In genomic region chr10:86781641-86782040, GRCm38 (mm10) we compare ENCODE assay signal across 19 mouse cellular contexts. TPM values are rescaled to one million over a fixed set of nuclear protein-coding genes. Genes with fewer than 3 reads are reported as not detected.
DNase-seq lines count a peak whose midpoint lies in the region; ATAC-seq and TF ChIP-seq lines count a peak whose summit lies in the region.
"Had no signal": no experiment of that assay in that cellular context is flagged by ENCODE, and none has a peak within 500 bp of the region (broad histone marks: within the 10 kb centered on the region; RNA-seq: fewer than 3 reads in every experiment).

No protein-coding gene starts in this region.

- no peak overlapping the region for H3K4me2 ChIP-seq in heart, embryonic 15.5 days
- H3K4me2 ChIP-seq in midbrain, embryonic 11.5 days: no peak overlapping the region
- H3K4me2 ChIP-seq in midbrain, embryonic 13.5 days (replicated peaks): peak overlapping the region; percentile 23; the same call in 1 of the 2 replicates
- peak overlapping the region; percentile 21; the same call in 1 of the 2 replicates for H3K4me2 ChIP-seq in stomach, postnatal 0 days (replicated peaks; ENCODE audit: low read depth)
- H3K4me2 ChIP-seq: liver, embryonic 13.5 days had no signal

- 0 out of 2 replicates have a peak overlapping the region, but pooled peaks have one; percentile 20 for H3K27ac ChIP-seq in heart, embryonic 15.5 days
- H3K27ac ChIP-seq in midbrain, embryonic 11.5 days (ENCODE audit: low read depth, low read length): no peak overlapping the region
- no peak overlapping the region for H3K27ac ChIP-seq in midbrain, embryonic 10.5 days (replicated peaks)
- no peak overlapping the region for H3K27ac ChIP-seq in midbrain, embryonic 13.5 days
- H3K27ac ChIP-seq in stomach, postnatal 0 days (replicated peaks): no peak overlapping the region
- H3K27ac ChIP-seq: heart, adult 2 months; liver, embryonic 13.5 days; neural tube, embryonic 15.5 days had no signal

- H3K27me3 ChIP-seq in heart, embryonic 15.5 days: no peaks in the 10 kb centered on the region
- H3K27me3 ChIP-seq in midbrain, embryonic 11.5 days (ENCODE audit: control insufficient read depth, insufficient read depth, low read length): peaks cover 9% of the 10 kb centered on the region
- peaks cover 32% of the 10 kb centered on the region for H3K27me3 ChIP-seq in midbrain, embryonic 10.5 days (ENCODE audit: low read depth, poor library complexity, severe bottlenecking)
- H3K27me3 ChIP-seq in midbrain, embryonic 13.5 days: peaks cover 11% of the 10 kb centered on the region; the same call in 1 of the 2 replicates
- H3K27me3 ChIP-seq in stomach, postnatal 0 days (ENCODE audit: control insufficient read depth, insufficient read depth, low read length): no peaks in the 10 kb centered on the region
- H3K27me3 ChIP-seq: liver, embryonic 13.5 days; neural tube, embryonic 15.5 days had no signal

- H3K9ac ChIP-seq in heart, embryonic 15.5 days: no peak overlapping the region
- 0 out of 2 replicates have a peak overlapping the region, but pooled peaks have one; percentile 6 for H3K9ac ChIP-seq in midbrain, embryonic 11.5 days (ENCODE audit: low read length)
- 0 out of 2 replicates have a peak overlapping the region, but pooled peaks have one; percentile 16 for H3K9ac ChIP-seq in midbrain, embryonic 13.5 days (replicated peaks)
- peak overlapping the region; percentile 18; the same call in 1 of the 2 replicates for H3K9ac ChIP-seq in stomach, postnatal 0 days (ENCODE audit: low read length)
- H3K9ac ChIP-seq: liver, embryonic 13.5 days; neural tube, embryonic 15.5 days had no signal

- 59% methylated on average over 5 of the region's 5 CpGs for WGBS in heart, embryonic 15.5 days
- WGBS in midbrain, embryonic 11.5 days: 23% methylated on average over 5 of the region's 5 CpGs
- WGBS in midbrain, embryonic 10.5 days: 24% methylated on average over 5 of the region's 5 CpGs
- 26% methylated on average over 5 of the region's 5 CpGs for WGBS in midbrain, embryonic 13.5 days
- 53% methylated on average over 5 of the region's 5 CpGs for WGBS in stomach, postnatal 0 days

- H3K36me3 ChIP-seq in heart, embryonic 15.5 days: no peaks in the 10 kb centered on the region
- H3K36me3 ChIP-seq in midbrain, embryonic 11.5 days (ENCODE audit: control insufficient read depth, insufficient read depth, low read length): no peaks in the 10 kb centered on the region
- no peaks in the 10 kb centered on the region for H3K36me3 ChIP-seq in midbrain, embryonic 10.5 days
- H3K36me3 ChIP-seq in midbrain, embryonic 13.5 days: no peaks in the 10 kb centered on the region
- H3K36me3 ChIP-seq in stomach, postnatal 0 days (ENCODE audit: control insufficient read depth, insufficient read depth, low read length): no peaks in the 10 kb centered on the region
- H3K36me3 ChIP-seq: liver, embryonic 13.5 days; neural tube, embryonic 15.5 days had no signal

- no peak overlapping the region for H3K4me3 ChIP-seq in heart, embryonic 15.5 days
- H3K4me3 ChIP-seq in midbrain, embryonic 11.5 days (ENCODE audit: low read depth, low read length): no peak overlapping the region
- H3K4me3 ChIP-seq in midbrain, embryonic 10.5 days: no peak overlapping the region
- H3K4me3 ChIP-seq in midbrain, embryonic 13.5 days (replicated peaks): no peak overlapping the region
- H3K4me3 ChIP-seq in stomach, postnatal 0 days (ENCODE audit: low read depth, low read length): no peak overlapping the region
- H3K4me3 ChIP-seq: heart, adult 2 months; liver, embryonic 13.5 days; neural tube, embryonic 15.5 days had no signal

- TF ChIP-seq CTCF in stomach, postnatal 0 days (IDR thresholded peaks at IDR 0.05; ENCODE audit: low read depth): no peak

- no peaks in the 10 kb centered on the region for H3K9me3 ChIP-seq in heart, embryonic 15.5 days (replicated peaks)
- H3K9me3 ChIP-seq in midbrain, embryonic 11.5 days (ENCODE audit: control insufficient read depth, low read length): no peaks in the 10 kb centered on the region
- no peaks in the 10 kb centered on the region for H3K9me3 ChIP-seq in midbrain, embryonic 10.5 days (replicated peaks)
- no peaks in the 10 kb centered on the region for H3K9me3 ChIP-seq in midbrain, embryonic 13.5 days
- H3K9me3 ChIP-seq in stomach, postnatal 0 days (ENCODE audit: control insufficient read depth, low read length): no peaks in the 10 kb centered on the region
- H3K9me3 ChIP-seq: liver, embryonic 13.5 days; neural tube, embryonic 15.5 days had no signal

- TF ChIP-seq EP300 in stomach, postnatal 0 days (optimal IDR thresholded peaks at IDR 0.05): no peak

- no peak for DNase-seq in heart, adult 18-20 months
- peak; percentile 59 for DNase-seq in midbrain, embryonic 11.5 days (ENCODE audit: low spot score, missing footprints)
- DNase-seq in midbrain, embryonic 10.5 days (ENCODE audit: low spot score): no peak
- no peak for DNase-seq in stomach, postnatal 0 days (ENCODE audit: low spot score)
- DNase-seq in liver: no peak
- DNase-seq: adrenal gland, postnatal 36 days; cerebellum, postnatal 10 days; embryo, embryonic 11 days; heart, adult 2 months; heart, postnatal 36 days; kidney, adult 2 months; kidney, postnatal 36 days; liver, embryonic 13.5 days; thymus, postnatal 25 days had no signal

- no peak for ATAC-seq in heart, embryonic 15.5 days (replicated peaks; ENCODE audit: insufficient number of reproducible peaks, insufficient read depth, low FRiP score, low read depth)
- no peak for ATAC-seq in midbrain, embryonic 11.5 days (ENCODE audit: low FRiP score)
- no peak for ATAC-seq in midbrain, embryonic 13.5 days
- no peak for ATAC-seq in stomach, postnatal 0 days (ENCODE audit: low FRiP score, low TSS enrichment)
- ATAC-seq: lung, postnatal 0 days had no signal

- peaks cover 54% of the 10 kb centered on the region for H3K4me1 ChIP-seq in heart, embryonic 15.5 days (replicated peaks)
- peaks cover 17% of the 10 kb centered on the region for H3K4me1 ChIP-seq in midbrain, embryonic 11.5 days (ENCODE audit: control insufficient read depth, insufficient read depth, low read length)
- peaks cover 40% of the 10 kb centered on the region for H3K4me1 ChIP-seq in midbrain, embryonic 10.5 days
- peaks cover 30% of the 10 kb centered on the region for H3K4me1 ChIP-seq in midbrain, embryonic 13.5 days (replicated peaks)
- 0 out of 2 replicates have a peak, but pooled peaks cover 2% of the 10 kb centered on the region for H3K4me1 ChIP-seq in stomach, postnatal 0 days (replicated peaks; ENCODE audit: control insufficient read depth, insufficient read depth)

RNA-seq across cellular contexts. Expression of gene Nt5dc3, which starts 2.8 kb away (rescaled TPM):
- 3.2 and 3.4 TPM in 2 replicates for polyA plus RNA-seq in heart, embryonic 15.5 days (2015; fragmentation: Nextera tagmentation; extraction: Ambion mirVana)
- 10 to 100 TPM; 33.7 to 35.6 TPM for total RNA-seq in heart, adult 18-20 months (2021)
- 1.1 and 1.7 TPM in 2 replicates for polyA plus RNA-seq in midbrain, embryonic 11.5 days (2014; fragmentation: Nextera tagmentation; extraction: Ambion mirVana)
- 0.67 and 0.72 TPM in 2 replicates for polyA plus RNA-seq in midbrain, embryonic 10.5 days (2016; fragmentation: Nextera tagmentation; extraction: Ambion mirVana)
- 5.9 and 6.5 TPM in 2 replicates for polyA plus RNA-seq in midbrain, embryonic 13.5 days (2015; fragmentation: Nextera tagmentation; extraction: Ambion mirVana)
- 1.2 TPM in 2 replicates for polyA plus RNA-seq in stomach, postnatal 0 days (2015; fragmentation: Nextera tagmentation; extraction: Ambion mirVana)

RNA-seq across cellular contexts. Expression of gene Gm49358, which starts 17.9 kb away (rescaled TPM):
- not detected in 2 replicates for polyA plus RNA-seq in heart, embryonic 15.5 days (2015; fragmentation: Nextera tagmentation; extraction: Ambion mirVana)
- 10 to 100 TPM; 13.3 to 16.2 TPM for total RNA-seq in heart, adult 18-20 months (2021)
- polyA plus RNA-seq in midbrain, embryonic 11.5 days (2014; fragmentation: Nextera tagmentation; extraction: Ambion mirVana): 0.37 TPM in 1 of 2 replicates, not detected in the other
- polyA plus RNA-seq in midbrain, embryonic 10.5 days (2016; fragmentation: Nextera tagmentation; extraction: Ambion mirVana): not detected in 2 replicates
- polyA plus RNA-seq in midbrain, embryonic 13.5 days (2015; fragmentation: Nextera tagmentation; extraction: Ambion mirVana): not detected in 2 replicates
- polyA plus RNA-seq in stomach, postnatal 0 days (2015; fragmentation: Nextera tagmentation; extraction: Ambion mirVana): not detected in 2 replicates
- polyA plus RNA-seq: heart, adult 2 months; kidney, adult 2 months; liver, embryonic 13.5 days; lung, postnatal 0 days; neural tube, embryonic 15.5 days; spleen, adult 2 months had no signal

Comparison
In these comparisons a context has a peak if more than half of its experiments do, and no peak if none do; other contexts are left out.
1. H3K4me2 ChIP-seq: peak in midbrain, embryonic 13.5 days (single experiment) and stomach, postnatal 0 days (single experiment); none in heart, embryonic 15.5 days (single experiment) and midbrain, embryonic 11.5 days (single experiment).